Mouse (Mus musculus) liver, embryonic 14.5 days (tissue): ENCODE measurements around the gene Tcte2. TPM values are rescaled to one million over a fixed set of nuclear protein-coding genes. Genes with fewer than 3 reads are reported as not detected.
"Not testable (repeated sequence)": the region's sequence is repeated elsewhere in the genome, so short reads cannot be mapped to it uniquely, and the experiment has no call there.

Experiments
- ATAC-seq: fragments of 200-750 bp; cut with Nextera tagmentation; 2 replicates; pipeline ENCODE4 v1.8.0; 2017; ENCODE audit warnings: moderate number of reproducible peaks, mild to moderate bottlenecking, moderate library complexity; ENCODE audit not compliant: insufficient read depth
- DNase-seq, 3 experiments: peaks; one replicate each; pipeline ENCODE4 v3.0.0-alpha.2; 2012 to 2013; ENCODE audit warnings: low read depth in 3 of 3, low spot score in 3 of 3
- H3K27ac ChIP-seq: fragments of 300-500 bp; sonication (generic); 2 replicates; pipeline ENCODE4 v1.5.1; 2014; ENCODE audit warnings: moderate library complexity, mild to moderate bottlenecking, control low read depth, inconsistent platforms
- H3K27me3 ChIP-seq: fragments of 300-500 bp; sonication (generic); 2 replicates; pipeline ENCODE4 v1.6.1; 2014; ENCODE audit warnings: mild to moderate bottlenecking, low read length, moderate library complexity; ENCODE audit not compliant: control insufficient read depth, insufficient read depth
- H3K36me3 ChIP-seq: fragments of 300-500 bp; sonication (generic); replicated peaks from 2 replicates; pipeline ENCODE4 v1.6.1; 2014; ENCODE audit warnings: low read depth; ENCODE audit not compliant: control insufficient read depth, insufficient read depth
- H3K4me1 ChIP-seq, 2 experiments: fragments of 200-500 bp in 1 of 2; fragments of 300-500 bp in 1 of 2; sonication (generic) in 1 of 2; replicated peaks; 2 replicates each; pipeline ENCODE4 v1.6.1; 2012 to 2014; ENCODE audit warnings: antibody characterized with exemption in 1 of 2, inconsistent platforms in 1 of 2, low read length in 1 of 2; ENCODE audit not compliant: control insufficient read depth in 2 of 2, insufficient read depth in 2 of 2
- H3K4me2 ChIP-seq: fragments of 300-500 bp; sonication (generic); 2 replicates; pipeline ENCODE4 v1.6.1; 2014; ENCODE audit warnings: low read depth, mild to moderate bottlenecking, control low read depth, moderate library complexity
- H3K4me3 ChIP-seq, 2 experiments: fragments of 200-500 bp in 1 of 2; fragments of 300-500 bp in 1 of 2; sonication (generic) in 1 of 2; 2 replicates each; pipeline ENCODE4 v1.5.1; 2012 to 2014; ENCODE audit warnings: low read depth in 2 of 2, low read length in 2 of 2, mild to moderate bottlenecking in 2 of 2, control low read depth in 1 of 2, inconsistent platforms in 1 of 2, moderate library complexity in 1 of 2; ENCODE audit not compliant: insufficient read depth in 1 of 2
- H3K9ac ChIP-seq: fragments of 300-500 bp; sonication (generic); replicated peaks from 2 replicates; pipeline ENCODE4 v1.6.1; 2014; ENCODE audit warnings: mild to moderate bottlenecking, control low read depth, moderate library complexity
- H3K9me3 ChIP-seq: fragments of 300-500 bp; sonication (generic); 2 replicates; pipeline ENCODE4 v1.6.1; 2016; ENCODE audit warnings: low read length, mixed read lengths; ENCODE audit not compliant: control insufficient read depth
- CTCF ChIP-seq: IDR thresholded peaks from 2 replicates; pipeline ENCODE4 v1.5.1; 2016; ENCODE audit warnings: antibody characterized with exemption, low read depth, control low read depth
- EP300 ChIP-seq: IDR thresholded peaks from 2 replicates; pipeline ENCODE4 v1.6.1; 2016; ENCODE audit warnings: antibody characterized with exemption, low read depth
- WGBS: fragments of 180-500 bp; shearing (Covaris S2); extraction: QIAGEN DNeasy Blood & Tissue Kit; methylation state at CpG from one replicate; pipeline ENCODE4 v1.1.7; 2014; ENCODE audit not compliant: insufficient replicate concordance; 5-methylcytosine and 5-hydroxymethylcytosine counted together
- polyA plus RNA-seq, 2 experiments: library from polyadenylated mRNA; depleted of rRNA in 1 of 2; stranded (reverse) in 1 of 2; unstranded in 1 of 2; fragments of >200 nt; fragmentation: Nextera tagmentation in 1 of 2; extraction: Ambion mirVana in 1 of 2; gene quantifications; 2 replicates each; pipeline versions ENCODE4 v1.2.1 to v1.2.3; 2012 to 2014

Tcte2 gene
- polyA plus RNA-seq, 2 experiments: 0.26 TPM; not detected in 1

DNA sequence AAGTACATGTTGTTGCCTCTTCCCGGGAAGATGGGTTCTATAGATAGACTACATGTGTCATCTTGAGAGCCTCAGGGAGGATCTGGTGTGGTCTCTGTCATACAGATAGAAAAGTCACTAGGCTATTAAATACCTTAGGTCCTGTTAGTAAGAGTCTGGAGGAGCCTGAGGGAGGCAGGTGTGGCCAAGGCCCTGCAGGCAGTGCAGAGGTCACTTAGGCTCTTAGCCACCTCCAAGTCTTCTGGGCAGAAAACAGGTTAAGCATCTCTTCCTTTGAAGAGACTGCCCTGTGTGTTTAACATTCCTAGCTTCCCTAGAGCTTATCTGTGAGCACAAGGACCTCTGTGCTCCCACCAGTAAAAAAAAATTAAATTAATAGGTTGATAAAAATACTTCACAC, 21.8 kb upstream of the Tcte2 start:
- H3K9ac ChIP-seq: no peak overlapping the region
- no peaks in the 10 kb centered on the region for H3K4me1 ChIP-seq
- H3K27me3 ChIP-seq: no peaks in the 10 kb centered on the region
- no peak overlapping the region for H3K4me3 ChIP-seq
- H3K27ac ChIP-seq: no peak overlapping the region
- ATAC-seq (no peak), DNase-seq (no peak)
- H3K36me3 ChIP-seq: no peaks in the 10 kb centered on the region
- 56% methylated on average over 1 of the region's 1 CpGs for WGBS
- H3K4me2 ChIP-seq: no peak overlapping the region
- TF ChIP-seq EP300 (no peak), CTCF (no peak)
- H3K9me3 ChIP-seq: no peaks in the 10 kb centered on the region

DNA sequence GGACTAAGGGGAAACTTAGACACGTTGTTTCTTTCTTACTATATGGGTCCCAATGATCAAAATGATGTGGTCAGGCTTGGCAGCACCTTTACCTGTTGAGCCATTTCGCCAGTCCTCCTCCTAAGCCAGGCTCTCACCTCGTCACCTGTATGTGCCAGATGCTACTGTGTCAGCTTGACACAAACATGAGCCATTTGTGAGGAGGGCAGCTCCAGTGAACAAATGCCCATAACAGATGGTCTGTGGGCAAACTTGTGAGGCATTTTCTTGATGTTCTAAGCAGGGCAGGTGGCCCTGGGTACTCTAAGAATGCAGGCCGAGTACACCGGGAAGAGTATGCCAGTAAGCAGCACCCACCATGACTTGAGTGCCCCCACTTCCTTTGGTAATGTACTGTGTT, 20.3 kb upstream of the Tcte2 start:
- no peaks in the 10 kb centered on the region for H3K4me1 ChIP-seq
- H3K36me3 ChIP-seq: no peaks in the 10 kb centered on the region
- H3K4me2 ChIP-seq: no peak overlapping the region
- H3K9me3 ChIP-seq: no peaks in the 10 kb centered on the region
- no peak overlapping the region for H3K27ac ChIP-seq
- DNase-seq (no peak), ATAC-seq (no peak)
- TF ChIP-seq EP300: no peak
- no peak for TF ChIP-seq CTCF
- no peak overlapping the region for H3K9ac ChIP-seq
- 67% methylated on average over 5 of the region's 5 CpGs for WGBS
- no peak overlapping the region for H3K4me3 ChIP-seq
- H3K27me3 ChIP-seq: no peaks in the 10 kb centered on the region

DNA sequence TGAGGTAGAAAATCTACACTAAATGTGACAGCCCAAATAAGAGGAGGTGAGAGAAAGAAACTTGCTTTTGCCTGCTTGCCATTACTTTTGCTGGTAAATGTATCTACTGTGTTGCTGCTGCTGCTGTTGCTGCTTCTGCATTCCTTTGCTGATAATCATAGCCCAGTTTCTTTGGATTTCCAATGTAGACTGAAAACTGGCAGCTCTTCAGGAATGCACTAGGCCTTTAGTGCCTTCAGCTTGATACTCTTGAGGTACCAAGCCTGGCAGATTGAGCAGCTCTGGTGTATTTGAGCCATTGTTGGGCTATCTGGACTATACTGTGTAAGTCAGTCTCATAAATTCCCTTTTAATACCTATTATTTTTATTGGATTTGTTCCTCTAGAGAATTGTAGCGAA, 17.2 kb upstream of the Tcte2 start:
- no peaks in the 10 kb centered on the region for H3K4me1 ChIP-seq
- TF ChIP-seq EP300 (no peak), CTCF (no peak)
- H3K9me3 ChIP-seq: no peaks in the 10 kb centered on the region
- no peaks in the 10 kb centered on the region for H3K27me3 ChIP-seq
- ATAC-seq (no peak), DNase-seq (no peak)
- H3K36me3 ChIP-seq: no peaks in the 10 kb centered on the region
- 59% methylated on average over 1 of the region's 1 CpGs for WGBS
- no peak overlapping the region for H3K9ac ChIP-seq
- no peak overlapping the region for H3K27ac ChIP-seq
- no peak overlapping the region for H3K4me3 ChIP-seq
- no peak overlapping the region for H3K4me2 ChIP-seq

DNA sequence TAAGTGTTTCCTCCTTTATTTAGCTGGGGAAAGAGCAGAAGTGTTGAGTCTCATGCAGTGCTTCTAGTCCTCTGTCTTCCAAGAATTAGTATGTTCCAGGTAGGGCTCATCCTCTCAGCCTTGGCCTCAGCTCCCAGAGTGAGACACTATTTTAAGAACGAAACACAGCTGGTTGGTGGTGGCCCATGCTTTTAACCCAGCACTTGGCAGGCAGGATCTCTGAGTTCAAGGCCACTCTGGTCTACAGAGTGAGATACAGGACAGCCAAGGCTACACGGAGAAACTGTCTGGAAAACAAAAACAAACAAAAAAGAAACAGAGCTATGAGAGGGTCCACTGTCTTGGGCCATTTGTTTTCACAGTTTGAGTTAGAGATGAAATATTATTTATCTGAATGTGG, 16.1 kb upstream of the Tcte2 start:
- no peaks in the 10 kb centered on the region for H3K36me3 ChIP-seq
- TF ChIP-seq EP300 (no peak), CTCF (no peak)
- H3K9me3 ChIP-seq: no peaks in the 10 kb centered on the region
- no peak overlapping the region for H3K4me3 ChIP-seq
- WGBS: 44% methylated on average over 2 of the region's 2 CpGs
- no peak for DNase-seq
- no peak overlapping the region for H3K9ac ChIP-seq
- no peaks in the 10 kb centered on the region for H3K4me1 ChIP-seq
- H3K4me2 ChIP-seq: no peak overlapping the region
- H3K27ac ChIP-seq: no peak overlapping the region
- no peaks in the 10 kb centered on the region for H3K27me3 ChIP-seq
- no peak for ATAC-seq

DNA sequence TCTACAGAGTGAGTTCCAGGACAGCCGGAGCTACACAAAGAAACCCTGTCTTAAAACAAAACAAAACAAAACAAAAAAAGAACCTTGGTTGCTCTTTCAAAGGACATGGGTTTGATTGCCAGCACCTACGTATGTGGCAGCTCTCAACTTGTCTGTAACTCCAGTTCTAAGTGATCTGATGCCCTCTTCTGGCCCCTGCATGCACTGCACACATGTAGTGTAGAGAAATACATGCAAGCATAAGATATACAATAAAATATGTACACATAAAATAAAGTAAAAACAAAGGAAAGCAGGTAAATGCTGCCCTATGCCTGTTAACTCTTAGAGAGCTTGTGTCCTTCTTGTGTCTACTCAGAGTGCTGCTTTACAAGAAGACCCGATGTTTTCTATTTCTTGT, 7.6 kb upstream of the Tcte2 start:
- Histone ChIP-seq H3K36me3 (no peaks in the 10 kb centered on the region), H3K4me3 (no peak overlapping the region), H3K4me2 (no peak overlapping the region), H3K27ac (no peak overlapping the region), H3K27me3 (no peaks in the 10 kb centered on the region), H3K9me3 (no peaks in the 10 kb centered on the region), H3K4me1 (no peaks in the 10 kb centered on the region), H3K9ac (no peak overlapping the region)
- DNase-seq (no peak), ATAC-seq (no peak)
- no peak for TF ChIP-seq EP300
- no peak for TF ChIP-seq CTCF
- 69% methylated on average over 3 of the region's 3 CpGs for WGBS

DNA sequence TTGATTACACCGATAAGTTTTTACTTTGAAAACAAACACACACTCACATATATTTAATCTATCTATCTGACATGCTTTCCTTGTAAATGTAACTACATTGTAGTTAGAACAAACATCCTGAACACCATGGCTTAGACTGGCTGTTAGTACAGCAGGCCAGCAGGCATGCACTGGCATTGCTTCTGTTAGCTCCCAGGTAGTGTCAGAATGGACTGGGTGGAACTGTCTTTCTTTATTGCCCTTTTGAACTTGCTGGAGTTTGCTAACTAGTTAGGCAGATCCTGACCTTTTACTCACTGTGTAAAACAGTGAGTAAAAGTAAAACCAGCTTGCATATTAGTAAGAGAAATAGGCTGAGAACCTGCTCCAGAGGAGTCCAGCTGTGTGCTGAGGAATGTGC, 6.9 kb upstream of the Tcte2 start:
- ATAC-seq: no peak
- H3K36me3 ChIP-seq: no peaks in the 10 kb centered on the region
- no peaks in the 10 kb centered on the region for H3K27me3 ChIP-seq
- no peak for DNase-seq
- TF ChIP-seq EP300 (no peak), CTCF (no peak)
- H3K27ac ChIP-seq: no peak overlapping the region
- 77% methylated on average over 1 of the region's 1 CpGs for WGBS
- no peak overlapping the region for H3K4me2 ChIP-seq
- no peak overlapping the region for H3K4me3 ChIP-seq
- no peaks in the 10 kb centered on the region for H3K9me3 ChIP-seq
- no peak overlapping the region for H3K9ac ChIP-seq
- H3K4me1 ChIP-seq: no peaks in the 10 kb centered on the region

DNA sequence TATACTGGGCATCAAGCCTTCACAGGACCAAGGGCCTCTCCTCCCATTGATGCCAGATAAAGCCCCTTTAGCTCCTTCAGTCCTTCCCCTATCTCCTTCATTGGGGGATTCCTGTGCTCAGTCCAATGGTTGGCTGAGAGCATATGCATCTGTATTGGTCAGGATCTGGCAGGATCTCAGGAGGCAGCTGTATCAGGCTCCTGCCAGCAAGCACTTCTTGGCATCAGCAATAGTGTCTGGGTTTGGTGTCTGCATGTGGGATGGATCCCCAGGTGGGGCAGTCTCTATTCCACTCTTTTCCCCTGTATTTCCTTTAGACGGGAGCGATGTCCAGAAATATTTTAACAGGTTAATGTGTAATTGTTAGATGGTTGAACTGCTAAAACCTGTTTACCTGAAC, 3.3 kb upstream of the Tcte2 start:
- H3K27me3 ChIP-seq: peaks cover 28% of the 10 kb centered on the region
- not testable (repeated sequence) for H3K4me3 ChIP-seq, ATAC-seq, H3K9ac ChIP-seq, H3K27ac ChIP-seq, H3K4me1 ChIP-seq, DNase-seq, H3K9me3 ChIP-seq, H3K36me3 ChIP-seq, H3K4me2 ChIP-seq
- WGBS: 76% methylated on average over 2 of the region's 2 CpGs
